Mouse (Mus musculus) small intestine, adult 2 months (tissue): ENCODE measurements around the gene Mdn1. TPM values are rescaled to one million over a fixed set of nuclear protein-coding genes. Genes with fewer than 3 reads are reported as not detected.

Experiments
- H3K27ac ChIP-seq: fragments of 200-500 bp; 2 replicates; pipeline ENCODE4 v1.5.1; 2012; ENCODE audit warnings: low read depth, low read length, control low read depth, inconsistent platforms; ENCODE audit not compliant: insufficient read depth
- H3K27me3 ChIP-seq: fragments of 200-500 bp; 2 replicates; pipeline ENCODE4 v1.6.1; 2012; ENCODE audit warnings: mild to moderate bottlenecking, moderate library complexity, low read length, inconsistent platforms; ENCODE audit not compliant: control insufficient read depth, insufficient read depth
- H3K36me3 ChIP-seq: fragments of 200-500 bp; 2 replicates; pipeline ENCODE4 v1.6.1; 2012; ENCODE audit warnings: mild to moderate bottlenecking, low read length, control low read depth, inconsistent platforms; ENCODE audit not compliant: control insufficient read depth, insufficient read depth
- H3K4me1 ChIP-seq: fragments of 200-500 bp; 2 replicates; pipeline ENCODE4 v1.6.1; 2012; ENCODE audit warnings: low read length, inconsistent platforms, mixed read lengths; ENCODE audit not compliant: control insufficient read depth, insufficient read depth, insufficient read length
- H3K4me3 ChIP-seq: fragments of 200-500 bp; 2 replicates; pipeline ENCODE4 v1.5.1; 2012; ENCODE audit warnings: low read depth, mild to moderate bottlenecking, control low read depth, inconsistent platforms, low read length, moderate library complexity
- CTCF ChIP-seq: fragments of 200-500 bp; IDR thresholded peaks from 2 replicates; pipeline ENCODE4 v1.5.1; 2012; ENCODE audit warnings: low read depth, mild to moderate bottlenecking, control low read depth, inconsistent platforms, low read length, moderate library complexity, mixed read lengths; ENCODE audit not compliant: insufficient replicate concordance, insufficient read length; ENCODE audit errors: extremely low read depth
- POLR2A ChIP-seq: fragments of 200-500 bp; IDR thresholded peaks from 2 replicates; pipeline ENCODE4 v1.6.1; 2012; ENCODE audit warnings: low read depth, mild to moderate bottlenecking, control low read depth, inconsistent platforms, low read length, moderate library complexity
- WGBS: fragments of 180-500 bp; shearing (Covaris S2); methylation state at CpG from one replicate; pipeline ENCODE4 v1.1.7; 2018; 5-methylcytosine and 5-hydroxymethylcytosine counted together
- polyA plus RNA-seq: library from polyadenylated mRNA; depleted of rRNA; stranded (reverse); fragments of >200 nt; gene quantifications from 2 replicates; pipeline ENCODE4 v1.2.3, GENCODE M21; 2012

Mdn1 gene
- polyA plus RNA-seq, 1 experiment, result 2.4 TPM

DNA sequence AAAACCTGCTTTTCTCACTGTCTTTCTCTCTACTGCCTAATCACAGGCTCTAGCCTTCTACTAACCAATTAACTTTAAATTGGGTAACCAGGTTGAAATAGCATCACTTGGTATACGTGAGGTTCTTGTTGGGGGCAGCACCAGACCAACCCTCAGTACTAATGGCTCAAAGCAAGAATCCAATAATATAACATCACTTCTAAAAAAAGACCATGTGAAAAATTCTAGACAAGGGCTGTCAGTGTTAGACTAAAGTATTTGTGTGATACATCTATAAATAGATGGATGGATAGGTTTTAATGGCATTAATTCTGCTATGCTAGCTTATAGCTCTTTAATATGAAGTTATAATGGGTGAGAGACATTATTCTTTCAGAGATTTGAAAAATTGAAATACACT, 60.8 kb downstream of the Mdn1 start:
- TF ChIP-seq POLR2A, result no peak
- no peak for TF ChIP-seq CTCF
- Histone ChIP-seq H3K27me3 (no peaks in the 10 kb centered on the region), H3K4me1 (no peaks in the 10 kb centered on the region), H3K36me3 (peaks cover 37% of the 10 kb centered on the region), H3K27ac (no peak overlapping the region), H3K4me3 (no peak overlapping the region)
- WGBS, result 98% methylated on average over 1 of the region's 1 CpGs

DNA sequence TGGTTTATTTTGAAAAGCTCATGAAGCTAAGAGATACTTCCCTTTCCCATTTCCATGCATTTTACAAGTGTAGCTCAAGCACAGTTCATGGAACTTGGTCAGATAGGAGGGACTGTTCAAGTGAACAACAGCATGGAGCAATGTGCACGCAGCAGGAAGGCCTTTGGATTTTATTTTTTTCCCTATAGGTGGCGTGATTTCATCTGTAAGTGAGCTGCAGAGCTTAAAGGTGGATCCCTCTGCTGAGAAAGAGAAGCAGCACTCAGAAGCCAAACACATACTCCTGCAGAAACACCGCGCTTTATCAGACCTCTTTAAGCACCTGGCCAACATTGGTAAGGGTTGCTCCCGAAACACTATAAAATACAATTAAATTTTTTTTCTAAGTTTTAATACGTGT, 88.5 kb downstream of the Mdn1 start:
- Histone ChIP-seq H3K4me1 (no peaks in the 10 kb centered on the region), H3K36me3 (peaks cover 40% of the 10 kb centered on the region), H3K27ac (no peak overlapping the region), H3K27me3 (no peaks in the 10 kb centered on the region), H3K4me3 (no peak overlapping the region)
- 89% methylated on average over 6 of the region's 6 CpGs for WGBS
- TF ChIP-seq POLR2A, result no peak
- no peak for TF ChIP-seq CTCF

DNA sequence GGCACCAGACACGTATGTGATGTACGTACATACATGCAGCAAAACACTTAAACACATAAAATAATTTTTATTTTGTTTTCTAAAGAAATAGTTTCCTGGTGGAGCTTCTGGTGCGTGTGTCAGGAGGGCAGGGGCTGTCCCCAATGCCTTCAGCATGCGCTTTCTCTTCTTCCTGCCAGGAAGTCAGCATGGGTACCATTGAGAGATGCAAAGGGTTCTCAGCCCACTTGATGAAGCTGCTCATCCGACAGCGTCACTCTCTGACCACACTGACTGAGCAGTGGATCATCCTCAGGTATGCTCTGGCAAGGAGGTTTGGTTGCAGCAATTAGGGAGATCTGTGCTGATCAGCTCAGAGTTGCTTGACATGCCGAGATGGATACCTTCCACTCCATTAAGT, 91.5 kb downstream of the Mdn1 start:
- Histone ChIP-seq H3K4me1 (no peaks in the 10 kb centered on the region), H3K27ac (no peak overlapping the region), H3K27me3 (no peaks in the 10 kb centered on the region), H3K4me3 (no peak overlapping the region), H3K36me3 (peaks cover 39% of the 10 kb centered on the region)
- WGBS, result 94% methylated on average over 7 of the region's 7 CpGs
- TF ChIP-seq POLR2A (no peak), CTCF (no peak)

DNA sequence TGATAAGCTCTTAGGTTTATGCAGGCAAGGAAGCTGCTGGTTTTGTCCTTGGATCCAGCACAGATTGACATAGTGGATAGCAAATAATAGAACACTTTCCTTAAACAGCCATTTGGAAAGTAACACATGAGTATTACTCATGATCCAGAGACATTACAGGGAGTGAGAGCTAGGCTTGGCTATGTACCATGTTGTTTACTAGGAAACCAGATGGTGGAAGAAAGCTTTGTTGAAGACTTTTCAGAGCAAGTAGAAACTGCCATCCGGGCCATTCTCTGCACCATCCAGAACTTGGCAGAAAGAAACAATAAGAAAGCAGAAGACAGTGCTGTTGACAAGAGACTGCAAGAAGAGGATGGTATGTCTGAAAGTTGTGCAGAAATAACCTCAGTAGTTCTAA, 93.8 kb downstream of the Mdn1 start:
- 81% methylated on average over 1 of the region's 1 CpGs for WGBS

GRCm38 (mm10) chr4:32757430-32757829, 100.5 kb downstream of the Mdn1 start:
- Histone ChIP-seq H3K27ac (no peak overlapping the region), H3K4me3 (no peak overlapping the region), H3K4me1 (no peaks in the 10 kb centered on the region), H3K36me3 (peaks cover 34% of the 10 kb centered on the region), H3K27me3 (no peaks in the 10 kb centered on the region)
- 88% methylated on average over 2 of the region's 2 CpGs for WGBS
- no peak for TF ChIP-seq POLR2A
- TF ChIP-seq CTCF, result no peak

More for the DNA sequence above, 93.8 kb downstream of the Mdn1 start:
- TF ChIP-seq CTCF (no peak), POLR2A (no peak)
- Histone ChIP-seq H3K27ac (no peak overlapping the region), H3K27me3 (no peaks in the 10 kb centered on the region), H3K4me3 (no peak overlapping the region), H3K36me3 (peaks cover 36% of the 10 kb centered on the region), H3K4me1 (no peaks in the 10 kb centered on the region)

GRCm38 (mm10) chr4:32767471-32767870, 110.6 kb downstream of the Mdn1 start:
- Histone ChIP-seq H3K4me3 (no peak overlapping the region), H3K27me3 (no peaks in the 10 kb centered on the region), H3K4me1 (no peaks in the 10 kb centered on the region), H3K36me3 (peaks cover 25% of the 10 kb centered on the region), H3K27ac (no peak overlapping the region)
- TF ChIP-seq CTCF (no peak), POLR2A (no peak)
- WGBS, result 93% methylated on average over 7 of the region's 7 CpGs

- no peaks in the 10 kb centered on the region for H3K27me3 ChIP-seq
- no peak for TF ChIP-seq CTCF
- TF ChIP-seq POLR2A, result no peak
- WGBS, result 73% methylated on average over 10 of the region's 10 CpGs
- H3K27ac ChIP-seq, result no peak overlapping the region
- H3K4me3 ChIP-seq, result no peak overlapping the region
- no peaks in the 10 kb centered on the region for H3K4me1 ChIP-seq
- H3K36me3 ChIP-seq, result peaks cover 28% of the 10 kb centered on the region
Measured at GRCm38 (mm10) chr4:32768046-32768445, 111.1 kb downstream of the Mdn1 start.
